Mouse (Mus musculus) heart, postnatal 14 days (tissue): ENCODE results near the gene Bcl3. TPM values are rescaled to one million over a fixed set of nuclear protein-coding genes. Genes with fewer than 3 reads are reported as not detected.

Source experiments
- DNase-seq, 2 experiments: peaks; one replicate each; pipeline ENCODE4 v3.0.0; 2021 to 2022
- intact Hi-C: fragments of 180-260 bp; cut with DNase I; formaldehyde crosslinking; loops from one replicate; pipeline ENCODE4 v1.15.1; 2025
- long read RNA-seq, 2 experiments: library from polyadenylated mRNA; stranded (forward); transcript quantifications; one replicate each; pipeline ENCODE4 v2.0.0; 2021
- total RNA-seq, 2 experiments: library from RNA; stranded (reverse); gene quantifications; 2 replicates each; pipeline ENCODE4 v1.2.3; 2021

Bcl3 gene
- 1 to 10 TPM; 3.9 to 4.5 TPM for total RNA-seq
- long read RNA-seq, experiment 1, transcript Bcl3-201 (9 exons, 1,850 nt) = major isoform, 5 of 12 reads
- long read RNA-seq, experiment 1, partial matches to known transcripts = 5 of 12 reads
- long read RNA-seq, experiment 1, other reads (novel, unspliced or antisense) = 2 of 12 reads
- long read RNA-seq, experiment 2, transcript Bcl3-201 (9 exons, 1,850 nt) = major isoform, 18 of 23 reads
- long read RNA-seq, experiment 2, partial matches to known transcripts = 1 of 23 reads
- long read RNA-seq, experiment 2, other reads (novel, unspliced or antisense) = 4 of 23 reads

DNA sequence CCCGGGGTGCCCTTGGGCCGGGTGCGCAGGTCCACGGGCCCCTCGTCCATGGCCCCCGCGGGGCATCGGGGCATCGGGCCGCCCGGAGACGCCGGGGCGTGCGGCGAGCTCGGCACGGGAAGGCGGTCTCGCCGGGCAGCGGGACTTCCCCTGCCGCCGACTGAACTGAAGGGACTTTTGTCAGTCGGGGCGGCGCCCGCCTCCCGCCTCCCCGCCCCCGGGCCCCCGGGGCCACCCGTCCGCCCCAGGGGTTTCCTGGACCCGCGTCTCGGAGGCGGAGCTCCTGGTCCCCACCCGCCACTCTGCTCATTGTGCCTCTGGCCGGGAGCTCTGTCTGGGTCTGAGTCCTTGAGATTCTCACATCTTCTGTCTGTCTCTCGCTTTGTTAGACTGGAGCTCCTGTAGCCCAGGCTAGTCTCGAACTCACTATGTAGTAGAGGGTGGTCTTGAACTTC is at the start of gene Bcl3:
Gene Bcl3, minus strand, starts transcription at position 167 of the 455 bp plus-strand sequence.
- peak; percentile 75 to 83 for DNase-seq
- intact Hi-C loops = no loop called here

DNA sequence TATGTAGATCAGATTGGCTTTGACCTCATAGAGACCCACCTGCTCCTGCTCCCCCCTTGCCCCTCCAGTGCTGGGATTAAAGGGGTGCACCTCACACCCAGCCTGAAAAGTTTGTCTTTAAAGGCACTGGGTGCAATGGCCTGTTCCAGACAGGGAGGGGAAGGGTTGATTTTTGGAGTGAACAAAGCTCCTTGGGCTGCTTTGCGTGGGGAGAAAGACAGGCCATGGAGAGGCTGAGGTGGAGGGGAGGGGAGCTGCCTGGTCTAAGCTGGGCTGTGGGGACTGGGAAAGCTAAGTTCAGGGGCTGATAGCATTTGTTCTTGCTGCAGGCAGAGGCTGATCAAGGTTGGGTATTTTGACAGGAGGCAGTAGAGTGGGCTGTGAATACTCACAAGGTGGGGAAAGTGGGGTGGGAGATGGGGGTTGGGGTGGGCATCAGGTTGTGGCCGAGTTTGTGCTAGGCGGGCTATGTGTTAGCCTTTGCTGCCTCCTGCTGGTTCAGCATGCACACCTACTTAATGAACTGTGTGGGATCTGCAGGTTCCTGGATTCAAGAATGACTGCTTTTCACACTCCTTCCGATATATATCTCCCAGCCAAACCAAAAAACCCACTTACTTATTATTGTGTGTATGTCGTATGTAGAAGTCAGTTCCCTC is 49.5 kb upstream of the Bcl3 start:
- intact Hi-C loops = loop anchor here (1.0 to 5.0 kb wide), 3 partner anchors 21 to 120 kb away; partner anchors contain the start of gene Nectin2
- DNase-seq = peak; percentile 62 to 72

GRCm38 (mm10) chr7:19871137-19871621 is 48.6 kb upstream of the Bcl3 start:
- intact Hi-C loops = loop anchor here (2.0 to 5.0 kb wide), 2 partner anchors 20 to 119 kb away; partner anchors contain the start of gene Nectin2

GRCm38 (mm10) chr7:19867751-19868399 is 45.3 kb upstream of the Bcl3 start:
- no peak for DNase-seq
- intact Hi-C loops = no loop called here

More at GRCm38 (mm10) chr7:19871137-19871621, 48.6 kb upstream of the Bcl3 start:
- peak in 1 of 2 experiments; percentile 37 for DNase-seq

- intact Hi-C loops = no loop called here
- peak in 1 of 2 experiments; percentile 49 for DNase-seq
Measured at GRCm38 (mm10) chr7:19866490-19866889, 43.9 kb upstream of the Bcl3 start.

GRCm38 (mm10) chr7:19865246-19866036 is 42.9 kb upstream of the Bcl3 start:
- intact Hi-C loops = no loop called here
- no peak for DNase-seq

DNA sequence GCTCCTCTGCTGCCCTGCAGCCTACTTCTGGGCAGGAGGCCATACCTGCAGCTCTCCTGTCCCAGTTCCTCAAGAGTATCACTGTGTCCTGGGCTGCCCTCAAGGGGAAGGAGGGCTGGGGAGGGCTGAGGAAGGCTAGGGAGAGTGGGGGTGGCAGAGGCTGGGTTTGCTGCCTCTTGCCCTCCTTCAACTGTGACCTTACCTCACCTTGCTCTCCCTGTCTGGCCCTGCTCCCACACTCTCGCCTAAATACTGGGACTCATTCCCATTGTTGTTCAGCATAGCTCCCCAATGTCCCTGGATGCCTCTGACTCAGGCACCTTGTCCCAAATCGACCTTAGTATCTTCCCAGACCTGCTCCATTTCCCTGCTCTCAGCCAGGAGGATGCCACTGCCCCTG is 41.7 kb upstream of the Bcl3 start:
- DNase-seq = peak in 1 of 2 experiments; percentile 67
- intact Hi-C loops = no loop called here

- DNase-seq = no peak
- intact Hi-C loops = no loop called here
Measured at GRCm38 (mm10) chr7:19861199-19861598, 38.6 kb upstream of the Bcl3 start, which contains the start of gene Ceacam16. Gene Ceacam16, minus strand, starts transcription at chr7:19861299.

DNA sequence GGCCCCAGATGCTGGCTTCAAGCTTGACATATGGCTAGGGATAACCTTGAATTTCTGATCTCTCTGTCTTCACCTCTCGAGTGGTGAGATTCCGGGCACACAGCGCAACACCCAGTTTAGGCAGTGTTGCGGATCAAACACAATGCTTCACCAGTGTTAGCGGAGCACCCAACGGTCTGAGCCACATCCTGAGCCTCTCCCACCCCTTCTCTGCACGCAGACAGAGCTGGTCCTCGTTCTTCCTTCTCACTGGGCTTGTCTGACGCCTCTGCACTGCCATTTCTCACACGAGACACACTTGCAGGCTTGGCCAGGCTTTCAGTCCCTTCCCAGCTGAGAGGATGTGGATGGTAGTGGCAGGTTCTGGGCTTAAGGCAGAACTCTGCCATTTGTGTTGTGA is 37.2 kb upstream of the Bcl3 start:
- intact Hi-C loops = no loop called here
- DNase-seq = no peak

- intact Hi-C loops = no loop called here
- no peak for DNase-seq
Measured at GRCm38 (mm10) chr7:19856283-19856682, 33.7 kb upstream of the Bcl3 start.

GRCm38 (mm10) chr7:19855663-19856062 is 33.1 kb upstream of the Bcl3 start:
- intact Hi-C loops = no loop called here
- no peak for DNase-seq

DNA sequence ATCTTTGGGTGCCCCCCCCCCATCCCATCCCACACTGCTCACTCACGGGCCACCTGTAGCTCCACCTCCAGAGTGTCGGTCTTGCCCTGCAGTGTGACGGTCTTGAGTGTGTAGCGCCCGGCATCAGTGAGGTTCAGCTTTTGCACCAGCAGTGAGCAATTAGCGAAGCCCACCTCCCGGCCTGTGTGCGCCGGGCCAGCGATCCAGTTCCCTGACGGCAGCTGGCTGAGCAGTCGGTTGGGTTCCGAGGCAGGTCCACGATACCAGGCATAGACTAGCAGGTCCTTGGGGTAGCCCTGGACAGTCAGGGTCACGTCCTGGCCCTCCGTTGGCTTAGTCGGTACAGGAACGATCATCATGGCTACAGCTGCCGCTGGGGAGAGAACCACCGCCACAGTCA is 31.0 kb upstream of the Bcl3 start:
- DNase-seq = no peak
- intact Hi-C loops = no loop called here

- DNase-seq = no peak
- intact Hi-C loops = loop anchor here (2.0 kb wide), 1 partner anchor 19 kb away; no protein-coding TSS in a partner anchor
Measured at GRCm38 (mm10) chr7:19851858-19852570, 29.4 kb upstream of the Bcl3 start, which contains the start of gene Gm19345. Gene Gm19345, plus strand, starts transcription at chr7:19852003.

GRCm38 (mm10) chr7:19844521-19845171 is 22.1 kb upstream of the Bcl3 start:
- DNase-seq = no peak
- intact Hi-C loops = no loop called here

- DNase-seq = peak; percentile 83 to 88
- intact Hi-C loops = loop anchor here (1.0 kb wide), 1 partner anchor 40 kb away; no protein-coding TSS in a partner anchor
Measured at GRCm38 (mm10) chr7:19843561-19843960, 21.0 kb upstream of the Bcl3 start.

DNA sequence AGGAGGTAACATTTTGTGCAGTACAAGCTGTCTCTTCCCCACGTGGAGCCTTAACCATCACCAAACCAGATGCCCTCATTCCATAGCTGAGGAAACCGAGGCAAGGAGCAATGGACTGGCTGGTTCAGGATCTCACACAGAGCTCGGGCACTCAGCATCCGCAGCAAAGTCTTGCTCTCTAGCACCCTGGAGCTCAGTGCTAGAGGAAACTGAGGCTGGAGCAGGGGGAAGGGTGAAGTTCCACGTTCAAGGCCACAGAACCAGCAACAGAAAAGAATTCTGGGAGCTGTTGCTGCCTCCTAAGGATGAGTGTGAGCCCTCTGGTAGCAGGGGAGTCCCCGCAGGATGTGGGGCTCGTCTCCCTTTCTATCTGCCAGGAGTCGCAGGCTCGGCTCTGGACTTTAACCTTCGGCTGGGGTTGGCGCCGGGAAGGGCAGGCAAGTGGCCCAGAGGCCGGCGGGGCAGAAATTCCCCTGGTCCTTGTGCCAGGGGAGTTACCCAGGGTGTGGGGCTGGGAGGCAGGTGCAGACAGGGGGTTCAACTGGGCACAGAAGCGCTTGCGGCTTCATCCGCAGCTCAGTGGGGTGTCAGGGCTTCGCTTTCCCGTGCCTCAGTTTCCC is 20.4 kb upstream of the Bcl3 start:
- intact Hi-C loops = loop anchor here (1.0 kb wide), 1 partner anchor 40 kb away; no protein-coding TSS in a partner anchor

GRCm38 (mm10) chr7:19841686-19842413 is 19.3 kb upstream of the Bcl3 start:
- intact Hi-C loops = no loop called here
- DNase-seq = no peak

More for the DNA sequence above, 20.4 kb upstream of the Bcl3 start:
- peak in 1 of 2 experiments; percentile 65 for DNase-seq
